Mouse (Mus musculus) liver, embryonic 11.5 days (tissue): Measurements from ENCODE around the gene Agtrap. TPM values are rescaled to one million over a fixed set of nuclear protein-coding genes. Genes with fewer than 3 reads are reported as not detected.

Experiments
- ATAC-seq: fragments of 200-750 bp; cut with Nextera tagmentation; replicated peaks from 2 replicates; pipeline ENCODE4 v1.8.0; 2017; ENCODE audit warnings: moderate number of reproducible peaks, mild to moderate bottlenecking, moderate TSS enrichment, moderate library complexity; ENCODE audit not compliant: low FRiP score
- DNase-seq: peaks from one replicate; pipeline ENCODE4 v3.0.0-alpha.2; 2017; ENCODE audit warnings: low spot score
- H3K27ac ChIP-seq: fragments of 300-500 bp; sonication (generic); 2 replicates; pipeline ENCODE4 v1.5.1; 2014; ENCODE audit warnings: mild to moderate bottlenecking, low read depth, low read length, control low read depth
- H3K27me3 ChIP-seq: fragments of 300-500 bp; sonication (generic); replicated peaks from 2 replicates; pipeline ENCODE4 v1.6.1; 2014; ENCODE audit warnings: low read length, mixed read lengths; ENCODE audit not compliant: control insufficient read depth, insufficient read depth
- H3K36me3 ChIP-seq: fragments of 300-500 bp; sonication (generic); 2 replicates; pipeline ENCODE4 v1.6.1; 2014; ENCODE audit warnings: mild to moderate bottlenecking, low read length, moderate library complexity, mixed read lengths; ENCODE audit not compliant: control insufficient read depth, insufficient read depth
- H3K4me1 ChIP-seq: fragments of 300-500 bp; sonication (generic); replicated peaks from 2 replicates; pipeline ENCODE4 v1.6.1; 2014; ENCODE audit warnings: low read length, mixed read lengths; ENCODE audit not compliant: control insufficient read depth, insufficient read depth
- H3K4me2 ChIP-seq: fragments of 300-500 bp; sonication (generic); 2 replicates; pipeline ENCODE4 v1.6.1; 2014; ENCODE audit warnings: mild to moderate bottlenecking, control low read depth, moderate library complexity
- H3K4me3 ChIP-seq: fragments of 300-500 bp; sonication (generic); 2 replicates; pipeline ENCODE4 v1.5.1; 2014; ENCODE audit warnings: low read depth, low read length, control low read depth
- H3K9ac ChIP-seq: fragments of 300-500 bp; sonication (generic); 2 replicates; pipeline ENCODE4 v1.6.1; 2014; ENCODE audit warnings: low read depth, low read length, control low read depth
- H3K9me3 ChIP-seq: fragments of 300-500 bp; sonication (generic); 2 replicates; pipeline ENCODE4 v1.6.1; 2016; ENCODE audit warnings: low read length, inconsistent platforms, mixed read lengths; ENCODE audit not compliant: control insufficient read depth
- WGBS: fragments of 180-500 bp; shearing (Covaris S2); extraction: QIAGEN DNeasy Blood & Tissue Kit; methylation state at CpG from one replicate; pipeline ENCODE4 v1.1.7; 2014; 5-methylcytosine and 5-hydroxymethylcytosine counted together
- polyA plus RNA-seq: library from polyadenylated mRNA; unstranded; fragments of >200 nt; fragmentation: Nextera tagmentation; extraction: Ambion mirVana; gene quantifications from 2 replicates; pipeline ENCODE4 v1.2.1, GENCODE M21; 2014

Gene Agtrap
- polyA plus RNA-seq, 1 experiment from 2014 or later = 18.3 TPM

- no peak; the same call in 1 of the 2 replicates for ATAC-seq
- 19% methylated on average over 8 of the region's 8 CpGs for WGBS
- Histone ChIP-seq H3K4me2 (peak overlapping the region; percentile 54), H3K4me3 (no peak overlapping the region), H3K27ac (peak overlapping the region; percentile 91), H3K9me3 (no peaks in the 10 kb centered on the region), H3K36me3 (peaks cover 12% of the 10 kb centered on the region; the same call in 1 of the 2 replicates), H3K27me3 (no peaks in the 10 kb centered on the region), H3K9ac (peak overlapping the region; percentile 38; the same call in 1 of the 2 replicates), H3K4me1 (peaks cover 48% of the 10 kb centered on the region)
- DNase-seq = no peak
Measured at GRCm38 (mm10) chr4:148084261-148084714, 3.5 kb downstream of the Agtrap start.

- H3K27ac ChIP-seq = peak overlapping the region; percentile 91
- peaks cover 48% of the 10 kb centered on the region for H3K4me1 ChIP-seq
- peak overlapping the region; percentile 50 for H3K9ac ChIP-seq
- H3K4me3 ChIP-seq = no peak overlapping the region
- DNase-seq (no peak), ATAC-seq (no peak)
- 36% methylated on average over 21 of the region's 21 CpGs for WGBS
- no peaks in the 10 kb centered on the region for H3K9me3 ChIP-seq
- H3K27me3 ChIP-seq = no peaks in the 10 kb centered on the region
- peaks cover 12% of the 10 kb centered on the region; the same call in 1 of the 2 replicates for H3K36me3 ChIP-seq
- H3K4me2 ChIP-seq = peak overlapping the region; percentile 54
Measured at GRCm38 (mm10) chr4:148083176-148083899, 4.5 kb downstream of the Agtrap start.

GRCm38 (mm10) chr4:148082257-148083044 is 5.4 kb downstream of the Agtrap start:
- ATAC-seq = peak; percentile 78
- H3K9me3 ChIP-seq = no peaks in the 10 kb centered on the region
- peak overlapping the region; percentile 91 for H3K27ac ChIP-seq
- peak overlapping the region; percentile 54 for H3K4me2 ChIP-seq
- 38% methylated on average over 12 of the region's 12 CpGs for WGBS
- H3K9ac ChIP-seq = peak overlapping the region; percentile 50
- peaks cover 45% of the 10 kb centered on the region for H3K4me1 ChIP-seq
- H3K27me3 ChIP-seq = no peaks in the 10 kb centered on the region
- H3K4me3 ChIP-seq = no peak overlapping the region
- DNase-seq = peak; percentile 75
- H3K36me3 ChIP-seq = peaks cover 12% of the 10 kb centered on the region; the same call in 1 of the 2 replicates

- Histone ChIP-seq H3K27me3 (no peaks in the 10 kb centered on the region), H3K4me3 (no peak overlapping the region), H3K4me1 (peaks cover 34% of the 10 kb centered on the region), H3K36me3 (peaks cover 12% of the 10 kb centered on the region; the same call in 1 of the 2 replicates), H3K27ac (no peak overlapping the region), H3K4me2 (no peak overlapping the region), H3K9me3 (no peaks in the 10 kb centered on the region), H3K9ac (no peak overlapping the region)
- WGBS = 92% methylated on average over 10 of the region's 10 CpGs
- DNase-seq (no peak), ATAC-seq (no peak)
Measured at GRCm38 (mm10) chr4:148081201-148081600, 6.6 kb downstream of the Agtrap start.

GRCm38 (mm10) chr4:148080597-148080973 is 7.2 kb downstream of the Agtrap start:
- ATAC-seq = no peak
- Histone ChIP-seq H3K36me3 (peaks cover 12% of the 10 kb centered on the region; the same call in 1 of the 2 replicates), H3K9ac (no peak overlapping the region), H3K9me3 (no peaks in the 10 kb centered on the region), H3K4me3 (no peak overlapping the region), H3K27ac (no peak overlapping the region), H3K27me3 (no peaks in the 10 kb centered on the region), H3K4me1 (peaks cover 30% of the 10 kb centered on the region), H3K4me2 (no peak overlapping the region)
- 82% methylated on average over 1 of the region's 1 CpGs for WGBS
- DNase-seq = no peak

- Histone ChIP-seq H3K4me1 (peaks cover 24% of the 10 kb centered on the region), H3K4me2 (no peak overlapping the region), H3K9ac (no peak overlapping the region), H3K27ac (no peak overlapping the region), H3K9me3 (no peaks in the 10 kb centered on the region), H3K36me3 (peaks cover 12% of the 10 kb centered on the region; the same call in 1 of the 2 replicates), H3K27me3 (no peaks in the 10 kb centered on the region), H3K4me3 (no peak overlapping the region)
- no peak for DNase-seq
- 84% methylated on average over 8 of the region's 8 CpGs for WGBS
- no peak for ATAC-seq
Measured at GRCm38 (mm10) chr4:148079944-148080596, 7.8 kb downstream of the Agtrap start.

GRCm38 (mm10) chr4:148079212-148079611 is 8.6 kb downstream of the Agtrap start:
- Histone ChIP-seq H3K27ac (no peak overlapping the region), H3K4me3 (no peak overlapping the region), H3K27me3 (no peaks in the 10 kb centered on the region), H3K9ac (no peak overlapping the region), H3K4me2 (no peak overlapping the region), H3K4me1 (peaks cover 18% of the 10 kb centered on the region), H3K9me3 (no peaks in the 10 kb centered on the region), H3K36me3 (peaks cover 12% of the 10 kb centered on the region; the same call in 1 of the 2 replicates)
- WGBS = 72% methylated on average over 6 of the region's 6 CpGs
- DNase-seq (no peak), ATAC-seq (no peak)

GRCm38 (mm10) chr4:148075881-148076280 is 11.9 kb downstream of the Agtrap start:
- Histone ChIP-seq H3K9me3 (no peaks in the 10 kb centered on the region), H3K9ac (no peak overlapping the region), H3K27me3 (no peaks in the 10 kb centered on the region), H3K36me3 (0 out of 2 replicates have a peak, but pooled peaks cover 5% of the 10 kb centered on the region), H3K27ac (no peak overlapping the region), H3K4me2 (no peak overlapping the region), H3K4me3 (no peak overlapping the region), H3K4me1 (no peaks in the 10 kb centered on the region; the same call in 1 of the 2 replicates)
- ATAC-seq (no peak), DNase-seq (no peak)
- WGBS = 83% methylated on average over 6 of the region's 6 CpGs
